ENCODE assay signal across 22 mouse cellular contexts in genomic region chr13:34057252-34057651, GRCm38 (mm10). TPM values are rescaled to one million over a fixed set of nuclear protein-coding genes. Genes with fewer than 3 reads are reported as not detected.
DNase-seq lines count a peak whose midpoint lies in the region; ATAC-seq lines count a peak whose summit lies in the region.
"Had no signal": no experiment of that assay in that cellular context is flagged by ENCODE, and none has a peak within 500 bp of the region (broad histone marks: within the 10 kb centered on the region; RNA-seq: fewer than 3 reads in every experiment).

No protein-coding gene starts in this region.

- no peak overlapping the region for H3K4me2 ChIP-seq in midbrain, embryonic 15.5 days
- H3K4me2 ChIP-seq: embryonic facial prominence, embryonic 12.5 days; forebrain, embryonic 13.5 days; forebrain, embryonic 15.5 days had no signal

- no peak overlapping the region for H3K4me3 ChIP-seq in midbrain, embryonic 15.5 days
- H3K4me3 ChIP-seq: embryonic facial prominence, embryonic 10.5 days; embryonic facial prominence, embryonic 12.5 days; forebrain, embryonic 13.5 days; forebrain, embryonic 15.5 days had no signal

- 83% methylated on average over 1 of the region's 1 CpGs for WGBS in midbrain, embryonic 15.5 days

- DNase-seq in adrenal gland, adult 2 months = peak; percentile 46
- no peak for DNase-seq in adrenal gland, postnatal 14 days
- DNase-seq in heart, postnatal 10 days = peak; percentile 21 to 22
- DNase-seq in heart, adult 18-20 months = no peak
- DNase-seq in mesoderm, embryonic 11.5 days (ENCODE audit: low read depth, low spot score) = peak; percentile 23
- DNase-seq: adrenal gland, postnatal 10 days; B cell, adult 2 months; cerebellum, adult 11-12 months; cerebellum, adult 2 months; cerebellum, adult 9-10 months; cerebellum, postnatal 10 days; cerebellum, postnatal 25 days; forebrain, postnatal 0 days had no signal

- no peaks in the 10 kb centered on the region for H3K9me3 ChIP-seq in midbrain, embryonic 15.5 days
- H3K9me3 ChIP-seq: embryonic facial prominence, embryonic 10.5 days; embryonic facial prominence, embryonic 12.5 days; forebrain, embryonic 13.5 days; forebrain, embryonic 15.5 days had no signal

- no peak overlapping the region for H3K9ac ChIP-seq in midbrain, embryonic 15.5 days
- H3K9ac ChIP-seq: embryonic facial prominence, embryonic 12.5 days; forebrain, embryonic 13.5 days; forebrain, embryonic 15.5 days; forebrain, postnatal 0 days had no signal

- no peak overlapping the region for H3K27ac ChIP-seq in midbrain, embryonic 15.5 days
- H3K27ac ChIP-seq: embryonic facial prominence, embryonic 10.5 days; embryonic facial prominence, embryonic 12.5 days; forebrain, embryonic 13.5 days; forebrain, embryonic 15.5 days had no signal

- H3K4me1 ChIP-seq in midbrain, embryonic 15.5 days = no peaks in the 10 kb centered on the region
- H3K4me1 ChIP-seq: embryonic facial prominence, embryonic 10.5 days; embryonic facial prominence, embryonic 12.5 days; forebrain, embryonic 13.5 days; forebrain, embryonic 15.5 days had no signal

- H3K27me3 ChIP-seq in midbrain, embryonic 15.5 days (replicated peaks) = no peaks in the 10 kb centered on the region
- H3K27me3 ChIP-seq: CH12.LX; embryonic facial prominence, embryonic 12.5 days; forebrain, embryonic 13.5 days; forebrain, embryonic 15.5 days; Patski had no signal

- intact Hi-C loops in heart, postnatal 10 days (cut with DNase I) = no loop called here

- ATAC-seq in midbrain, embryonic 15.5 days (replicated peaks) = no peak
- ATAC-seq: activated CD4-positive, CD25-positive, alpha-beta regulatory T cell, adult 4 months; CD4-positive, CD25-positive, alpha-beta regulatory T cell, adult 4 months; forebrain, embryonic 13.5 days; forebrain, embryonic 15.5 days; forebrain, postnatal 0 days; Patski had no signal

- peaks cover 11% of the 10 kb centered on the region for H3K36me3 ChIP-seq in midbrain, embryonic 15.5 days (replicated peaks)

RNA-seq across cellular contexts. Expression of gene Bphl, which starts 19.9 kb away (rescaled TPM):
- total RNA-seq in adrenal gland, adult 2 months (2021) = 10 to 100 TPM; 74.9 to 75.1 TPM
- 57.4 and 61.2 TPM in 2 replicates for polyA plus RNA-seq in adrenal gland, adult 2 months (2012; rRNA removed)
- 57.7 and 79.8 TPM in 2 replicates for total RNA-seq in adrenal gland, postnatal 14 days (2021)
- 10 to 100 TPM; 30.4 to 33.8 TPM for total RNA-seq in heart, postnatal 10 days (2021)
- 10 to 100 TPM; 32.7 to 37.2 TPM for total RNA-seq in heart, adult 18-20 months (2021)
- 35.4 and 36.8 TPM in 2 replicates for polyA plus RNA-seq in midbrain, embryonic 15.5 days (2015; fragmentation: Nextera tagmentation; extraction: Ambion mirVana)

RNA-seq across cellular contexts. Expression of gene Tubb2a, which starts 20.6 kb away (rescaled TPM):
- total RNA-seq in adrenal gland, adult 2 months (2021) = 10 to 100 TPM; 30.1 to 37.2 TPM
- polyA plus RNA-seq in adrenal gland, adult 2 months (2012; rRNA removed) = 74.7 and 93.5 TPM in 2 replicates
- 46.1 and 59.9 TPM in 2 replicates for total RNA-seq in adrenal gland, postnatal 14 days (2021)
- total RNA-seq in heart, postnatal 10 days (2021) = 100 to 1,000 TPM; 114 to 117 TPM
- total RNA-seq in heart, adult 18-20 months (2021) = 10 to 100 TPM; 51.0 to 70.1 TPM
- 3,188 and 3,263 TPM in 2 replicates for polyA plus RNA-seq in midbrain, embryonic 15.5 days (2015; fragmentation: Nextera tagmentation; extraction: Ambion mirVana)

RNA-seq across cellular contexts. Expression of gene Serpinb6a, which starts 54.7 kb away (rescaled TPM):
- 100 to 1,000 TPM; 437 to 541 TPM for total RNA-seq in adrenal gland, adult 2 months (2021)
- polyA plus RNA-seq in adrenal gland, adult 2 months (2012; rRNA removed) = 102 and 109 TPM in 2 replicates
- 214 and 236 TPM in 2 replicates for total RNA-seq in adrenal gland, postnatal 14 days (2021)
- total RNA-seq in heart, postnatal 10 days (2021) = 100 to 1,000 TPM; 113 TPM
- total RNA-seq in heart, adult 18-20 months (2021) = 100 to 1,000 TPM; 124 to 127 TPM
- 29.1 and 33.9 TPM in 2 replicates for polyA plus RNA-seq in midbrain, embryonic 15.5 days (2015; fragmentation: Nextera tagmentation; extraction: Ambion mirVana)

RNA-seq across cellular contexts. Expression of gene Ripk1, which starts 55.1 kb away (rescaled TPM):
- total RNA-seq in adrenal gland, adult 2 months (2021) = 10 to 100 TPM; 27.2 to 31.9 TPM
- polyA plus RNA-seq in adrenal gland, adult 2 months (2012; rRNA removed) = 12.7 and 12.8 TPM in 2 replicates
- total RNA-seq in adrenal gland, postnatal 14 days (2021) = 29.5 and 31.4 TPM in 2 replicates
- 10 to 100 TPM; 12.9 to 13.5 TPM for total RNA-seq in heart, postnatal 10 days (2021)
- 1 to 10 TPM; 6.8 to 7.2 TPM for total RNA-seq in heart, adult 18-20 months (2021)
- 6.2 and 6.7 TPM in 2 replicates for polyA plus RNA-seq in midbrain, embryonic 15.5 days (2015; fragmentation: Nextera tagmentation; extraction: Ambion mirVana)

Comparison
In these comparisons a context has a peak if more than half of its experiments do, and no peak if none do; other contexts are left out.
1. DNase-seq: peak in adrenal gland, adult 2 months (single experiment), heart, postnatal 10 days (2 of 2) and mesoderm, embryonic 11.5 days (single experiment); none in adrenal gland, postnatal 14 days (single experiment) and heart, adult 18-20 months (0 of 2).